Mouse (Mus musculus) left cerebral cortex, adult 18-20 months (tissue): ENCODE measurements at regions not wholly inside any gene's neighbourhood (a gene's known extent, or its start where the extent isn't known, plus 50 kb on each side); places are given as distances from the start of the nearest gene placed in this dataset.

ENCODE experiments used
- DNase-seq, 2 experiments: peaks; one replicate each; pipeline ENCODE4 v3.0.0; 2021 to 2022; ENCODE audit warnings: low spot score in 2 of 2, mixed read lengths in 1 of 2

- DNase-seq, result no peak
Observed at GRCm38 (mm10) chr13:37503449-37503848, 158.4 kb downstream of the Ly86 start.

GRCm38 (mm10) chr13:37503898-37504297, 158.9 kb downstream of the Ly86 start:
- DNase-seq, result no peak

- no peak for DNase-seq
Observed at GRCm38 (mm10) chr13:37504373-37504772, 159.4 kb downstream of the Ly86 start.

DNA sequence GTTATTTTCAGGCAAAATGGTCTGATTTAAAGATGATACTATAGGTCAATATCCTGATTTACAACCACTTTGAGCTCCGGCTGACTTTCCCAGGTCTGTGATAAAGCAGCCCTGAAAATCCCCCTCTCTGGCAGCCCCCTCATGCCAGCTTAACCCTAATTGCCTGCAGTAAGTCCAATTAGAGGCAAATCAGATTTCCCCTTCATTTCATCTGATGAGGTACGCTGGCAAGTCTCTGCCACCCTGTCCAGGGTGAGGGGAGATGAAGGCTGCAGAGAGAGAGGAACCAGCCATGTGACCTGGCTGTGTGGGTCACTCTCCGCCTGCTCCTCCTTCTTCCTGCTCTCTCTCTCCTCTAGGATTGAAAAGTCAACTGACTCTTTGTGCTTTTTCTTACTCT, 160.6 kb downstream of the Ly86 start:
- DNase-seq, result no peak

DNA sequence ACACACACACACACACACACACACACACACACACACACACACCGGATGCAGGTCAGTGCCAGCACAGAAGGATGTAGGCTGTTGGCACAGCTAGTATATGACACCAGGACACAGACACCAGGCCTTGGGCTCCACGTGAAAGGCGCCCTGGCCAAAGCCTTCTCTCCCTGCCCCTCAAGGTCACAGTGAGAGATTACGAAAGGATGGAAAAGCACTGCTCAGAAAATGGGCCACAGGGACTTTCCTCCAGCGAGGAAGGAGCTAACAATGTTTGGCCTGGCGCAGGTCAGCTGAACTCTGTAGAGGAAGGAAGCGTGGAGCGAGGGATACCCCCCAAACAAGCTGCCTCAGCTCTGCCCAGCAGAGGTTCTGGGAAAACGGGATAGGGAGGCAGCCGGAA, 161.0 kb downstream of the Ly86 start:
- no peak for DNase-seq

DNA sequence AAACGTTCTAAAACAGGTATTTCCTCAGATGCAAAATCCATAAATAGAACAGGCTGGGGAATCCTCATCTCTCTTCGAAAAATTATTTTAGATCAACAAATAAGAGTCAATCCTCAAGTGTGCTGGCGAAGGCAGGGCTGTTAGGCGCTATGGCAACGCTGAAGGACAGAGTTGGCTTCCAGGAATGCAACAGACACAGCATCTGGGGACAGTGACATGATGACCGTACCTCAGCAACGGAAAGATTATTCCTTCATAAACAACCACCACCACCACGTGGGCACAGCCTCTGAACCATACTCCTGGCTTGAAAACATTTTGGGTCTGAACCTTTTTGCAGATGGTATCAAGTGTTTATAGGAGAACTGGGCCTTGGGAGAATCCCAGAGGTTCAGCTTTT, 161.7 kb downstream of the Ly86 start:
- DNase-seq, result no peak

- DNase-seq, result no peak
Observed at GRCm38 (mm10) chr13:37507146-37507545, 162.1 kb downstream of the Ly86 start.

DNA sequence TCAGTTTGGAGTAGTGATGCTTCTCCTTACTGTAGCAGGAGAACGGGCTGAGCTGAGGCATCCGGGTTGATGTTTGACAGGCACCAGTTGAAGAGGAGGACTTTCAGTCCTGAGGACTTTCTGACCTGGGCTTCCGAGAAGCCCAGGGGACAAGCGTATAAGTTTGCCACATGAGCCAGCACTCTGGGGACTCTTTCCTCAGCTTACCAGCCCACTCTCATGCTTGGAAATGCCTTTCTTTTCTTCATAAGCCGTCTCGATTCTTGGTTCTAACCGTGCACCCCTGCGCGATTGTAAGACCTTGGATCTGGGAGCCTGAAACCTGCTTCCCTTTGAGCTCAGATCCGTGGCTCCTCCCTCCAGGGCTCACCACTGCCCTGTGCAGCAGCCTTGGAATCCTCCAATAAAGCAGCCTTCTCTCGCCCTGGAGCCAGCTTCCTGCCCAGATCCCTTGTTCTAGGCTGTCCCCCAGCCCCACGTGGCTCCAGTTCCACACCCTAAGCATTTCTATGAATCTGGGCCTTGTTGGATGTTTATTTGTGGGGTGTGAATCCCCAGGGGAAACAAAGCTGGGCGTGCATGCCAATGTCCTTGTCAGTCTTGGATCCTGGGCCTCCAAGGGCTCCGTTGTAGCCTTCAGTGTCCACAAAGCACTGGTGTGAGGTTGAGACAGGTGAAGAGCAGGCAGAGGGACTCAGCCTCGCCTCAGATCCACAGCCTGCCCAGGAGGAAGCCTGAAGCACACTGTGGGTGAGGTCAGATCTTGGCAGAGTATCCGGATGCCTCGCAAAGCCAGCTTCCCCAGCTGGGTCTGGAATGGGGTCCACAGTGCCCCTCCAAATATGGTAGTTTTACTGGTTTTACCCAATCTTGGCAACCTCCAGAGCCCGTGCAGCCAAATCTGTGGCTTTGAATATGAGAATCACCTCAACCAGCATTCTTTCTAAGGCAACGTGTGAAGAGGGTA, 163.7 kb downstream of the Ly86 start:
- no peak for DNase-seq

GRCm38 (mm10) chr13:37509352-37509851, 164.4 kb downstream of the Ly86 start:
- no peak for DNase-seq

- no peak for DNase-seq
Observed at GRCm38 (mm10) chr13:37510511-37510910, 165.5 kb downstream of the Ly86 start.

- no peak for DNase-seq
Observed at GRCm38 (mm10) chr13:37511006-37511405, 166.0 kb downstream of the Ly86 start.

DNA sequence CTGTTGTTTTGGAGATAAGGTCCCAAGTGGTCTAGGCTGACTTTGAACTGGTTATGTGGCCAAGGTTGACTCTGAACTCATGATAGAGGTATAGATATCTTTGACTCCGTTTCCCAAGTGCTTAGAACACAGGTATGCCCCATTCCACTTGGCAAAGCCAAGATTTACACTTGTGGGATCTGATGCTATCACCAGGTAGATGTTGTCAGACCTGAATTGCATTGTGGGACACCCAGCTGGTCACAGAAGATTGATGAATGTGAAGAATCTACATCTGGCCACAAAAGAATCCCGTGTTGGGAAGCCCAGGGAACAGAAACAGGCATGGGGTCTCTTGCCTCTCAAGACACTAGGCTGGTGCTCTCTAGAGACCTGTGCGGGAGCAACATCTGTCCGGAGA, 166.4 kb downstream of the Ly86 start:
- no peak for DNase-seq

GRCm38 (mm10) chr13:37512781-37513180, 167.8 kb downstream of the Ly86 start:
- no peak for DNase-seq

DNA sequence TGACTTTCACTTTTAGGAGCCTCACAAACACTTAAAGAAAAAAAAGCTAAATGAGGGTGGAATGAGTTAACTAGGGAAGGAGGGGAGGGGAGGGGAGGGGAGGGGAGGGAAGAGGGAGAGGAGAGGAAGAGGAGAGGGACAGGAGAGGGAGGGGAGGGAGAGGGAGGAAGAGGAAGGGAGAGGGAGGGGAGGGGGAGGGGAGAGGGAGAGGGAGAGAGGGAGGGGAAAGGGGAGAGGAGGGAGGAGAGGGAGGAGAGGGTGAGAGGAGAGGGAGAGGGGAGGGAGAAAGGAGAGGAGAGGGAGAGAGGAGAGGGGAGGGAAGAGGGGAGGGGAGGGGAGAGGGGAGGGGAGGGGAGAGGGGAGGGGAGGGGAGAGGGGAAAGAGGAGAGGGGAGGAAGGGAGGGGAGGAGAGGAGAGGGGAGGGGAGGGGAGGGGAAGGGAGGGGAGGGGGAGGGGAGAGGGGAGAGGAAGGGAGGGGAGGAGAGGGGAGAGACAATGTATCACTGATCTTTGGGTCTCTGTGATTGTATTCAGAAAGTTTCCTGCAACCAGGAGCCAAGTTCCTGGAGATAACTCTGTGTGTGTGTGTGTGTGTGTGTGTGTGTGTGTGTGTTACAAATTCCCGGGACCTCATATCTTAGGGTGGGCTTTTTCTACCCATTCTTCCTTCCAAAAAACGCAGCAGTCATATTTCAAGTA, 168.3 kb downstream of the Ly86 start:
- DNase-seq, result no peak

DNA sequence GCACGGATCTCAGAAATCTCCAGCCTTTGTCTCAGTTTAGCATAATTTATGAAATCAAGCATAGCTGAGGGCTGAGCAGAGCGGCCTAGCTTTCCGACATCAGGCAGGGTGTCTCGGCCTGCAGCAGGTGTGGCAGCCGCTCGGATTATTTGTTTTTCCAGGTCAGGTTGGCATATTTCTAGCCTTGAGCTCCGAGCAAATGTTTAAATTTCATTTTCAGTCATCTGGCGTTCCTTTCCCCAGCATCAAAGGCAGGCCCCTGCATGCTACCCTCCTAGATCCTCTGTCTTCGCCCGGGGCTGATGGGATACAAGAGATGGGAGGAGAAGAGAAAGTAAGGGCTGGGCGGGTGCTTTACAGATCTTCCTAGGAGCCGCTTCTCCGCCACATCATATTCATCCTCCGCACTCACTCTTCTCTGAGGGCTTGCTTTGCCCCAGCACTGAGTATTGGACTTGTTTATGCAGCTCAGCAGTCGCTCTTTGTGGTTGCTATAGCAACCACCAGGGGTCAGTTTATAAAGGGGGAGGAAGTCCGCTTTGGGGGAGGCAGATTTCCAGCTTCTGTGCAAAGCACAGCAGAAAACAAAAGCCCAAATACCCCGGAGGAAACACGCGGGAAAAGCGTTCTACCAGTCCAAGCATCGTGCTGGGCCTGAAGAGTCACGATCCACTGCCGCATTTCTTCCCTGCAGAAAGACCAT, 169.0 kb downstream of the Ly86 start:
- peak; percentile 11 to 22 for DNase-seq

DNA sequence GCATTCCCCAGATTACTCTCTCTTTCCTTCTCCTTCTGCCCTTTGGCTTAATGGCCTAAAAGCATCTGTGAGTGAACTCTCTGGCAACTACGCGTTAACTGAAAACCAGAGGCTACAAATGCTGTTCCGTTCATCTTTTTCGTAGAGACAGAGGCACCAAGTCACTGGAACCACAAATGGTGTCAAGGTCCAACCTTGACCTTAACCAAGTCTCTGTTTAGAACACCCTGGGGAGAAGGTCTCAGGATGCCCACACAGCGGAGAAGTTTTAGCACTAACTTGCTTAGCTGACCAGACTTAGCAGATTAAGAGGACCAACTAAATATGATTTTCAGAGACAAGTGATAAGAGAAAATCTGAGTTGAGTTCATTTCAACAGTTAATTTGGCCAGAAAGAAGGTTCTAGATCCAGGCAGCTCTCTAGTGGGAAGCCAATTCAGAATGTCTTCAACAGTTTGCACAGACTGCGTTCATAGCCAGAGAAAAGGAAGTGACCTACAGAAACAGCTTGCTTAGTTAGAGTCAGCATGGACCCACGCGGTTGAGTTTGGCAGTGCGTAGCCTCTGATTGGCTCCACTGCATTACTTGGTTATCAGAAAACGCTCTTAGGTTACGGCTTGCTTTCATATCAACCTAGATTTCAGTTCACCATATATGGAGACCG, 169.8 kb downstream of the Ly86 start:
- no peak for DNase-seq

DNA sequence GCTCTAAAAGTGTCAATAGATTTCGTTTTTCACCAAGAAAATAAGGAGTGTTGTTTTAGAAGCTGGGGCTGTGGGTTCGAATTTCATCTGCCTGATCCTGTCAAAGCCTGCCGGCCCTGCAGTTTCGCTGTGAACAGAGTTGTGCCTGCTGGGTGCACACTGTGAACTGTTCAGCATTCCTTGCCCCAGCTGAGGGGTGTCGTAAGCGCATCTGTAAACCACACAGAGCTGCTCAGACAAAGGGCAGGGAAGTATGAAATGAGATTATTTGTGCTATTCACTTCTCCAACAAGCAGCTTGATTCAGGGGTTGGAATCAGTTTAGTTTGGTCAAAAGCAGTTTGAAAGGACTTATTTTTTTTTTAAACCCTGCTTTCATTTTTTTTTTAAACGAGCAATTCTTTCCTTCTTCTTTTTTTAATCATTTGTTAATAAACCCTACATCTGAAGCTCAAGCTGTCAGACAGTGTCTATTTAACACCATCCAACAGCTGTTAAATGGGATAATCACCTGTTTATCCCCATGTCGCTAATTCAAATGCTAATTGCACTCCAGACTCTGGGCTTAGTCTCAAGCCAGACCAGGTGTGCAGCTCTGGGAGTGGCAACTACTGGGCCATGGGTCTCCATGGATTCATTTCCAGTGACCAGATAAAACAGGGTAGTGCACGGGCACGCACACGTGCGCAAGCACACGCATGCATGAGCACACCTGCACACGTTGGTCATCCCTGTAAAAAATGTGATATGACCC, 172.2 kb downstream of the Ly86 start:
- DNase-seq, result no peak

DNA sequence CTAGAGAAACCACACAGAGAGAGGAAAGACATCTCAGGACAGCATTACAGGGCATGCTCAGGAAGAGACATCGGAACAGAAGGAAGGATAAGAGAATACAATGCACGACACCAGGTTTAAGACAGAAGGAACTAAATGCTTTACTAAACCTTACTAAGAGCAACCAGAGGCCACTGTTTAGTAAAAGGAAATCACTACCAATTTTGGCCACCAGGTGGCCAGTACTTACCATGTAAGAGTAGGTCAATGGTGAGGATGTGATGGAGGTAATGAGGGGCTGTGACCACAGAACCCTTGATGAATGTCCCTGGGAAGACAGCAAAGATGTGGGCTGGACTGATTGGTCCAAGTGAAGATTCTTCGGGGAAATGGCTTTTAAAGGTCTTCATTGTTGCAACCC, 174.9 kb downstream of the Ly86 start:
- DNase-seq, result no peak

DNA sequence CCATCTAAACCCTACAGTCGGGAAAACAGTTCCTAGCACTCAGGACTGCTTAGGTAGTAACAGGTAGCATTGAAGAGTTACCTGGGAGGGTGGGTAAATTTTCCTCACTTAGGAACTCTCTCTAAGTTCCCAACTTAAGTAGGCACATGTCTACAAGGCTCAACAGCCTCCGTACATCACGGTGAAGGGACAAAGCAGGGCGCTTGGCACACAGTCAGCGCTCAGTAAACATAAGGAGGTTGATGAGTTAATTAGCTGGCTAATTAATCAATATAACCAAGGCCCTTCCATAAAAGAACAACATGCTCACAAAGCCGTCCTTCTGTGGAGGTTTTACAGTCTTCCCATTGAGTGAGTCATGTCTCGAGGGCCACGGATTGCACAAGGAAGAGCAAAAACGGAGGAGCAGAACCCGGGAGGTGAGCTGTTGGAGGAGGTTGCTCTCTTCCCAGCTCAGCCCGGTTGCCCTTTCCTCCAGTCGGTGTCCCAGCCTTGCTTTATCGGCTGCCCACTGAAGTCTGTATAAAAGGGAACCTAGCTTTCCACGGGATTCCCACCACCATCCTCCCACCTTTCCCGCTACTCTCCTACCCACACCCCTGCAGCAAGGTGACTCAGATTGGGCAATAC, 180.2 kb downstream of the Ly86 start:
- no peak for DNase-seq

DNA sequence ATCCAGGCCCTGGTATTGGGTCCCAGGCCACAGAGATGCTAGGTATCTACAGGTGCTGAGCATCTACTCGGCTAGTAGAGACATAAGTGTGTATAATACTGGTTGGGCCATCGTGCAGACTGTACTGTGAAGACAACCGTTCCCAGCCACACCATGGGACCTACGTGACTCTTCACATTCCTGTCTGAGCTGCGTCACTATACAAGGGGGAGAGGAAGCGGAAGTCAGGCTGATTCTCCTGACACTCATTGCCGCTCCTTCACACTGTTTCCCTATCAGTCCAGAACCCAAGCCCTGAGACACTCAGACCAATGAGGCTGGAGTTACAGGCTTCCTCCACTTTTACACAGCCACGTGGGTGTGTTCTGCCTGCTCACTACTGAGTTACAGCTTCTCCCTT, 181.1 kb downstream of the Ly86 start:
- DNase-seq, result no peak
